Mouse (Mus musculus): ENCODE measurements around the gene Lrfn4. TPM values are rescaled to one million over a fixed set of nuclear protein-coding genes. Genes with fewer than 3 reads are reported as not detected.

Gene Lrfn4
- polyA plus RNA-seq, 1 experiment from 2014 or later = 14.1 TPM

DNA sequence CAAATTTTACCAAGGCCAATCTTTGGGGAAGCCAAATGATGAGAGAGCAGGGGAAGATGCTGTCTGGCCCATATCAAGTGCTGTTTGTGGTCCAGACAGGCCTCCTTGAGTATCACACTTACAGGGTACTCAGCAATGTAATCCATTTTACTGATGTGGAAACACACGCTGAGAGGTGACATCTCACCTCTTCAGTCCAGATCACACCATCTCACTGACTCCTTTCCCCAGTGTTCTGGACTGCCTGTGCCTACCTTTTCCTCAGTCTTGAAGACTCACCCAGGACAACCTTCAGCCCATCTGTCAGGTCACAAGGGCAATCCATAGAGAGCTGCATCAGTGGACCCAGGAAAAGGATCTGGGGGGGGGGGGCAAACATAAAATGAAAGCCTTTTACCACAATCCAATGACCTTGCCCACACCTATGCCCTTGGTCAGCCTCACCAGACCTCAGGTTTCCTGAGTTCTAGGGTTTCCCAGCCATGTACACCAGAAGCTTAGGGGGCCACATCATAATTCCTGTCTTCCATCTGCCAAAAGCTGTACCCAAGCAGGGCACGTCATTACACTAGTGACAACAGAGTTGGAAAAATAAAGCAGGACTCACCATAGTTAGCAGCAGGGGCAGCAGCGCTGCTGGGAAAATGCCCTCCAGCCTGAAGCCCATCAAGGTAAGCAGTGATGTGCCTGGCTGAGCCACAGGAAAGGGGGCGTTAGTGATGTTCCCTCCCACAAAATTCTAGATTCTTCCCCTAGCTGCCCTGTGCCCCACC lies 9.1 kb upstream of the Lrfn4 start:
- peaks cover 38% of the 10 kb centered on the region for H3K36me3 ChIP-seq (ENCODE audit: control insufficient read depth, insufficient read depth, low read length)
- peak overlapping the region; percentile 95 for H3K4me2 ChIP-seq (ENCODE audit: low read length)
- DNase-seq = no peak
- peak overlapping the region; percentile 81 for H3K4me3 ChIP-seq (replicated peaks; ENCODE audit: low read depth, low read length)
- peak overlapping the region; percentile 85 for H3K9ac ChIP-seq (replicated peaks; ENCODE audit: low read length)
- no peaks in the 10 kb centered on the region for H3K27me3 ChIP-seq (ENCODE audit: control insufficient read depth, insufficient read depth, low read length)
- H3K27ac ChIP-seq (replicated peaks; ENCODE audit: low read depth, low read length) = peak overlapping the region; percentile 91; the same call in 1 of the 2 replicates
- H3K9me3 ChIP-seq (ENCODE audit: control insufficient read depth, low read length) = no peaks in the 10 kb centered on the region
- ATAC-seq (ENCODE audit: low FRiP score, low TSS enrichment) = no peak
- WGBS = 30% methylated on average over 4 of the region's 4 CpGs
- H3K4me1 ChIP-seq (ENCODE audit: control insufficient read depth, insufficient read depth, low read length) = peaks cover 13% of the 10 kb centered on the region

DNA sequence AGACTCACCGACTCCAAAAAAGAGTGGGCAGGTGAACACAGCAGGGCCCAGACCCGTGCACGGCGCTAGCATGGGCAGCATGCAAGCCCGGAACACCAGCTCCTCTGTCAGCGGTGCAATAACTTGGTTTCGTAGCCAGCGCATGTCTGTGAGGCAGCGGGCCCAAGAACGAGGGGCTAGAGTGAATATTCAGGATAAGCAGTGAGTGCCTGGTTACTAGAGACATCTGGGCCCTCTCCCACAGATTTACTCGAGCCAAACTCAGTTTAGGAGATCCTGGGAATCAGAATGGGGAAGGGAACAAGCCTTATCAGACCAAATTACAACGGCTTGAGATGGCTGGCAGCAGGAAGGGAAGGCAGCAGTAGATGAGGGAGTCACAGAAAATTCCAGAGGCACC lies 8.5 kb upstream of the Lrfn4 start:
- no peak overlapping the region for H3K9ac ChIP-seq (replicated peaks; ENCODE audit: low read length)
- H3K9me3 ChIP-seq (ENCODE audit: control insufficient read depth, low read length) = no peaks in the 10 kb centered on the region
- peaks cover 38% of the 10 kb centered on the region for H3K36me3 ChIP-seq (ENCODE audit: control insufficient read depth, insufficient read depth, low read length)
- DNase-seq = no peak
- H3K4me2 ChIP-seq (ENCODE audit: low read length) = no peak overlapping the region
- H3K27ac ChIP-seq (replicated peaks; ENCODE audit: low read depth, low read length) = no peak overlapping the region
- 96% methylated on average over 12 of the region's 12 CpGs for WGBS
- no peak overlapping the region for H3K4me3 ChIP-seq (replicated peaks; ENCODE audit: low read depth, low read length)
- H3K4me1 ChIP-seq (ENCODE audit: control insufficient read depth, insufficient read depth, low read length) = peaks cover 13% of the 10 kb centered on the region
- no peak for ATAC-seq (ENCODE audit: low FRiP score, low TSS enrichment)
- no peaks in the 10 kb centered on the region for H3K27me3 ChIP-seq (ENCODE audit: control insufficient read depth, insufficient read depth, low read length)

- Histone ChIP-seq H3K4me3 (replicated peaks; ENCODE audit: low read depth, low read length) (no peak overlapping the region), H3K9me3 (ENCODE audit: control insufficient read depth, low read length) (no peaks in the 10 kb centered on the region), H3K36me3 (ENCODE audit: control insufficient read depth, insufficient read depth, low read length) (peaks cover 38% of the 10 kb centered on the region), H3K27ac (replicated peaks; ENCODE audit: low read depth, low read length) (no peak overlapping the region), H3K9ac (replicated peaks; ENCODE audit: low read length) (no peak overlapping the region), H3K4me2 (ENCODE audit: low read length) (no peak overlapping the region), H3K4me1 (ENCODE audit: control insufficient read depth, insufficient read depth, low read length) (peaks cover 13% of the 10 kb centered on the region), H3K27me3 (ENCODE audit: control insufficient read depth, insufficient read depth, low read length) (no peaks in the 10 kb centered on the region)
- no peak for DNase-seq
- ATAC-seq (ENCODE audit: low FRiP score, low TSS enrichment) = no peak
- 96% methylated on average over 9 of the region's 9 CpGs for whole genome bisulfite sequencing
Observed at GRCm38 (mm10) chr19:4623419-4623818, 8.0 kb upstream of the Lrfn4 start.

DNA sequence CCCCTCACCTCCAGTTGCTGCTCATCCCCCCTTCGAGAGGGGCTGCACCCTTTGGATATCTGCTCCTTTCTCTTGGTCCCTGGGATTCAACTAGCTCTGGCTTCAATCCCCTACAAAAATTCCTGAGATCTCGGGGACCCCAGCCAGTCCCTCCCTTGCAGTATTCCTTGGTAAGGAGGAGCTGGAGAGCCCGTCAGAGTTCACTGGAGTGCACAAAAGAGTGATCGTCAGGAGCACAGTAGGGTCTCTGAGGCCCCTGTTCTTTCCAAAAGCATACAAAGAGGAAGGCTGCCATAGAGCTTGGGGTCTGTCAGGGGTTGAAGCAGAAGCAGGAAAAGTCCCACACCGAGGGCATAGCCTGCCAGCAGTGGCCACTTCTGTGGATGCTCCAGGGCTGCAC lies 7.3 kb upstream of the Lrfn4 start:
- WGBS = 75% methylated on average over 5 of the region's 5 CpGs
- no peak for DNase-seq

GRCm38 (mm10) chr19:4620721-4621120 lies 5.3 kb upstream of the Lrfn4 start:
- H3K4me2 ChIP-seq (ENCODE audit: low read length) = no peak overlapping the region
- peaks cover 5% of the 10 kb centered on the region for H3K4me1 ChIP-seq (ENCODE audit: control insufficient read depth, insufficient read depth, low read length)
- no peaks in the 10 kb centered on the region for H3K9me3 ChIP-seq (ENCODE audit: control insufficient read depth, low read length)
- WGBS = 94% methylated on average over 7 of the region's 7 CpGs
- DNase-seq (no peak), ATAC-seq (ENCODE audit: low FRiP score, low TSS enrichment) (no peak)
- H3K9ac ChIP-seq (replicated peaks; ENCODE audit: low read length) = no peak overlapping the region
- H3K27me3 ChIP-seq (ENCODE audit: control insufficient read depth, insufficient read depth, low read length) = no peaks in the 10 kb centered on the region
- no peak overlapping the region for H3K27ac ChIP-seq (replicated peaks; ENCODE audit: low read depth, low read length)
- peaks cover 38% of the 10 kb centered on the region for H3K36me3 ChIP-seq (ENCODE audit: control insufficient read depth, insufficient read depth, low read length)
- no peak overlapping the region for H3K4me3 ChIP-seq (replicated peaks; ENCODE audit: low read depth, low read length)

More for the DNA sequence above, 7.3 kb upstream of the Lrfn4 start:
- H3K9me3 ChIP-seq (ENCODE audit: control insufficient read depth, low read length) = no peaks in the 10 kb centered on the region
- no peaks in the 10 kb centered on the region for H3K27me3 ChIP-seq (ENCODE audit: control insufficient read depth, insufficient read depth, low read length)
- no peak for ATAC-seq (ENCODE audit: low FRiP score, low TSS enrichment)
- H3K4me3 ChIP-seq (replicated peaks; ENCODE audit: low read depth, low read length) = no peak overlapping the region
- peaks cover 38% of the 10 kb centered on the region for H3K36me3 ChIP-seq (ENCODE audit: control insufficient read depth, insufficient read depth, low read length)
- no peak overlapping the region for H3K4me2 ChIP-seq (ENCODE audit: low read length)
- no peak overlapping the region for H3K9ac ChIP-seq (replicated peaks; ENCODE audit: low read length)
- peaks cover 13% of the 10 kb centered on the region for H3K4me1 ChIP-seq (ENCODE audit: control insufficient read depth, insufficient read depth, low read length)
- H3K27ac ChIP-seq (replicated peaks; ENCODE audit: low read depth, low read length) = no peak overlapping the region

DNA sequence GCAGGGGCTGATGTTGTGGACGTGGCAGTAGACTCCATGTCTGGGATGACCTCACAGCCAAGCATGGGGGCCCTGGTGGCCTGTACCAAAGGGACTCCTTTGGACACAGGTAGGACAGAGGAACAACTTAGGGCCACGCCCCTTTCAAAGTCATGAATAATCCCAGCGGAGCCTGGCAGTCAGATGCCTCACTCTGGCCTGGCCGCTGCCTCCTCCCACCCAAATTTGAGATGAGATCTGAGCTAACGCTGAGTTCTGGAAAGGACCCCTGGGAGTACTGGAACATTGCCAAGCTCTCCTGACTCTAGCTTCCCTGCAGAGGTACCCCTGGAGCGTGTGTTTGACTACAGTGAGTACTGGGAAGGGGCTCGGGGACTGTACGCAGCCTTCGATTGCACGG lies 4.0 kb upstream of the Lrfn4 start:
- Histone ChIP-seq H3K4me1 (ENCODE audit: control insufficient read depth, insufficient read depth, low read length) (peaks cover under 1% of the 10 kb centered on the region), H3K4me3 (replicated peaks; ENCODE audit: low read depth, low read length) (no peak overlapping the region), H3K9ac (replicated peaks; ENCODE audit: low read length) (no peak overlapping the region), H3K27ac (replicated peaks; ENCODE audit: low read depth, low read length) (no peak overlapping the region), H3K36me3 (ENCODE audit: control insufficient read depth, insufficient read depth, low read length) (peaks cover 38% of the 10 kb centered on the region), H3K4me2 (ENCODE audit: low read length) (no peak overlapping the region), H3K27me3 (ENCODE audit: control insufficient read depth, insufficient read depth, low read length) (no peaks in the 10 kb centered on the region), H3K9me3 (ENCODE audit: control insufficient read depth, low read length) (no peaks in the 10 kb centered on the region)
- DNase-seq (no peak), ATAC-seq (ENCODE audit: low FRiP score, low TSS enrichment) (no peak)
- 81% methylated on average over 10 of the region's 10 CpGs for WGBS

DNA sequence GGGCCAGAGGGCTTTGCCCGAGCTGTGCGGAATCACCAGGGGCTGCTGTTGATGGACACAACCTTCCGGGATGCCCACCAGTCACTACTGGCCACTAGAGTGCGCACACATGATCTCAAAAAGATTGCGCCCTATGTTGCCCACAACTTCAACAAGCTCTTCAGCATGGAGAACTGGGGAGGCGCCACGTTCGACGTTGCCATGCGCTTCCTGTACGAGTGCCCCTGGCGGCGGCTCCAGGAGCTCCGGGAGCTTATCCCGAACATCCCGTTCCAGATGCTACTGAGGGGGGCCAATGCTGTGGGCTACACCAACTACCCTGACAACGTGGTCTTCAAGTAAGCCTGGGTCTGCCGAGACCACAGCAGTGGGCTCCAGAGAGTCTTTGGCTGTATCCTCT lies 2.7 kb upstream of the Lrfn4 start:
- Histone ChIP-seq H3K9ac (replicated peaks; ENCODE audit: low read length) (no peak overlapping the region), H3K36me3 (ENCODE audit: control insufficient read depth, insufficient read depth, low read length) (peaks cover 37% of the 10 kb centered on the region), H3K4me1 (ENCODE audit: control insufficient read depth, insufficient read depth, low read length) (peaks cover 12% of the 10 kb centered on the region), H3K9me3 (ENCODE audit: control insufficient read depth, low read length) (no peaks in the 10 kb centered on the region), H3K27me3 (ENCODE audit: control insufficient read depth, insufficient read depth, low read length) (no peaks in the 10 kb centered on the region), H3K4me3 (replicated peaks; ENCODE audit: low read depth, low read length) (no peak overlapping the region), H3K27ac (replicated peaks; ENCODE audit: low read depth, low read length) (no peak overlapping the region), H3K4me2 (ENCODE audit: low read length) (no peak overlapping the region)
- ATAC-seq (ENCODE audit: low FRiP score, low TSS enrichment) = no peak
- DNase-seq = peak; percentile 66
- WGBS = 24% methylated on average over 18 of the region's 18 CpGs

DNA sequence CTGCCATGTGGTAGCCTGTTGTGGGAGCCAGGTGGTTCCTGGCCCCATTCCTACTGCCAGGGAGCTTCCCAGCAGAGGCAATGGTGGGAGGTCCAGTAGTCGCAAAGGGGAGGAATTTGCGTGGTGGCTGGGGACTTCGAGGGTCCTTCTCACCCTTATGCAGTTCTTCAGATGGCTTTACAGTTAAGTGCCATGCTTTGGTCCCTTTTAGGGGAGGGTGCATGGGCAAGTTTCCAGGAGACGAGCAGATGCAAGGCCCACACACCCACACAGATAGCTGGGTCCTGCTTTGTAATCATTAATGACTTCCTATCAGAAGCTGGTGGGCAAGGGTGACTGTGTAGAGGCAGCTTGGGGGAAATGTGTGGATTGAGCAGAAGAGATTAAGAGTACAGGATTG lies 1.1 kb upstream of the Lrfn4 start:
- Histone ChIP-seq H3K36me3 (ENCODE audit: control insufficient read depth, insufficient read depth, low read length) (peaks cover 37% of the 10 kb centered on the region), H3K27ac (replicated peaks; ENCODE audit: low read depth, low read length) (no peak overlapping the region), H3K4me2 (ENCODE audit: low read length) (peak overlapping the region; percentile 83; the same call in 1 of the 2 replicates), H3K9ac (replicated peaks; ENCODE audit: low read length) (no peak overlapping the region), H3K4me1 (ENCODE audit: control insufficient read depth, insufficient read depth, low read length) (peaks cover 12% of the 10 kb centered on the region), H3K4me3 (replicated peaks; ENCODE audit: low read depth, low read length) (peak overlapping the region; percentile 89; the same call in 1 of the 2 replicates), H3K27me3 (ENCODE audit: control insufficient read depth, insufficient read depth, low read length) (no peaks in the 10 kb centered on the region), H3K9me3 (ENCODE audit: control insufficient read depth, low read length) (no peaks in the 10 kb centered on the region)
- WGBS = 51% methylated on average over 4 of the region's 4 CpGs
- ATAC-seq (ENCODE audit: low FRiP score, low TSS enrichment) (no peak), DNase-seq (no peak)
